Mouse (Mus musculus) heart, adult 2 months (tissue): ENCODE measurements around the gene Panx1. TPM values are rescaled to one million over a fixed set of nuclear protein-coding genes. Genes with fewer than 3 reads are reported as not detected.

Experiments used
- DNase-seq, 2 experiments: peaks; one replicate each; pipeline ENCODE4 v3.0.0; 2021
- H3K27ac ChIP-seq: fragments of 200-600 bp; 2 replicates; pipeline ENCODE4 v1.8.1; 2022
- H3K27me3 ChIP-seq: fragments of 200-500 bp; 2 replicates; pipeline ENCODE4 v1.6.1; 2012; ENCODE audit warnings: mild to moderate bottlenecking, low read length, inconsistent platforms, mixed read lengths; ENCODE audit not compliant: control insufficient read depth, insufficient read depth
- H3K36me3 ChIP-seq: fragments of 200-500 bp; 2 replicates; pipeline ENCODE4 v1.6.1; 2012; ENCODE audit warnings: low read length, inconsistent platforms; ENCODE audit not compliant: control insufficient read depth, insufficient read depth
- H3K4me1 ChIP-seq: fragments of 200-500 bp; 2 replicates; pipeline ENCODE4 v1.6.1; 2011; ENCODE audit warnings: low read length; ENCODE audit not compliant: control insufficient read depth, insufficient read depth
- H3K4me3 ChIP-seq: fragments of 200-600 bp; 2 replicates; pipeline ENCODE4 v1.8.1; 2022
- H3K79me2 ChIP-seq: fragments of 200-500 bp; replicated peaks from 2 replicates; pipeline ENCODE4 v1.6.1; 2012; ENCODE audit warnings: mild to moderate bottlenecking, inconsistent platforms, low read length, moderate library complexity, mixed read lengths; ENCODE audit not compliant: control insufficient read depth, insufficient read depth
- H3K9ac ChIP-seq: fragments of 200-500 bp; 2 replicates; pipeline ENCODE4 v1.6.1; 2012; ENCODE audit warnings: low read depth, mild to moderate bottlenecking, control low read depth, inconsistent platforms, low read length, mixed read lengths
- CTCF ChIP-seq: fragments of 200-600 bp; IDR thresholded peaks from 2 replicates; pipeline ENCODE4 v1.8.1; 2022; ENCODE audit warnings: antibody characterized with exemption, mild to moderate bottlenecking, moderate library complexity
- EP300 ChIP-seq: fragments of 200-500 bp; IDR thresholded peaks from 2 replicates; pipeline ENCODE4 v1.6.1; 2011; ENCODE audit warnings: low read depth, low read length, control low read depth; ENCODE audit not compliant: insufficient read depth
- POLR2A ChIP-seq: fragments of 200-500 bp; IDR thresholded peaks from 2 replicates; pipeline ENCODE4 v1.6.1; 2011; ENCODE audit warnings: mild to moderate bottlenecking, low read depth, low read length, control low read depth; ENCODE audit not compliant: insufficient read depth
- WGBS: fragments of 180-500 bp; shearing (Covaris S2); methylation state at CpG from one replicate; pipeline ENCODE4 v1.1.7; 2018; 5-methylcytosine and 5-hydroxymethylcytosine counted together
- intact Hi-C: fragments of 180-260 bp; cut with DNase I; formaldehyde crosslinking; loops from one replicate; pipeline ENCODE4 v1.15.1; 2025
- polyA plus RNA-seq: library from polyadenylated mRNA; depleted of rRNA; stranded (reverse); fragments of >200 nt; gene quantifications from 2 replicates; pipeline ENCODE4 v1.2.3, GENCODE M21; 2012
- total RNA-seq, 2 experiments: library from RNA; stranded (reverse); gene quantifications; 2 replicates each; pipeline ENCODE4 v1.2.3; 2021

Panx1 gene
- total and polyA plus RNA-seq, 3 experiments: 3.8 to 6.0 (median 4.5) TPM

GRCm38 (mm10) chr9:15036807-15037206 is 8.5 kb downstream of the Panx1 start:
- no peaks in the 10 kb centered on the region for H3K36me3 ChIP-seq
- no peak overlapping the region for H3K4me3 ChIP-seq
- no peaks in the 10 kb centered on the region for H3K79me2 ChIP-seq
- DNase-seq: no peak
- 66% methylated on average over 4 of the region's 4 CpGs for WGBS
- peaks cover 2% of the 10 kb centered on the region; the same call in 1 of the 2 replicates for H3K4me1 ChIP-seq
- H3K27me3 ChIP-seq: no peaks in the 10 kb centered on the region
- TF ChIP-seq EP300: no peak
- no peak overlapping the region for H3K9ac ChIP-seq
- intact Hi-C loops: no loop called here
- no peak overlapping the region for H3K27ac ChIP-seq

- intact Hi-C loops: no loop called here
- DNase-seq: no peak
Measured at GRCm38 (mm10) chr9:15036405-15036804, 8.9 kb downstream of the Panx1 start.

GRCm38 (mm10) chr9:15035979-15036378 is 9.3 kb downstream of the Panx1 start:
- H3K4me3 ChIP-seq: no peak overlapping the region
- no peaks in the 10 kb centered on the region for H3K79me2 ChIP-seq
- peaks cover 2% of the 10 kb centered on the region; the same call in 1 of the 2 replicates for H3K4me1 ChIP-seq
- no peak for TF ChIP-seq POLR2A
- no peak for TF ChIP-seq EP300
- TF ChIP-seq CTCF: no peak
- no peak for DNase-seq
- no peaks in the 10 kb centered on the region for H3K36me3 ChIP-seq
- 92% methylated on average over 7 of the region's 7 CpGs for WGBS
- intact Hi-C loops: no loop called here
- H3K27ac ChIP-seq: no peak overlapping the region
- H3K27me3 ChIP-seq: no peaks in the 10 kb centered on the region
- no peak overlapping the region for H3K9ac ChIP-seq

More at GRCm38 (mm10) chr9:15036405-15036804, 8.9 kb downstream of the Panx1 start:
- no peaks in the 10 kb centered on the region for H3K27me3 ChIP-seq
- H3K27ac ChIP-seq: no peak overlapping the region
- H3K9ac ChIP-seq: no peak overlapping the region
- no peak for TF ChIP-seq POLR2A
- TF ChIP-seq EP300: no peak
- TF ChIP-seq CTCF: no peak
- peaks cover 2% of the 10 kb centered on the region; the same call in 1 of the 2 replicates for H3K4me1 ChIP-seq
- H3K36me3 ChIP-seq: no peaks in the 10 kb centered on the region
- no peaks in the 10 kb centered on the region for H3K79me2 ChIP-seq
- 97% methylated on average over 2 of the region's 2 CpGs for WGBS
- no peak overlapping the region for H3K4me3 ChIP-seq

GRCm38 (mm10) chr9:15034546-15035273 is 10.6 kb downstream of the Panx1 start:
- peak overlapping the region; percentile 60 for H3K27ac ChIP-seq
- H3K36me3 ChIP-seq: no peaks in the 10 kb centered on the region
- DNase-seq: peak; percentile 57 to 58
- no peak overlapping the region for H3K9ac ChIP-seq
- peak overlapping the region; percentile 34 for H3K4me3 ChIP-seq
- peaks cover 2% of the 10 kb centered on the region; the same call in 1 of the 2 replicates for H3K4me1 ChIP-seq
- no peaks in the 10 kb centered on the region for H3K79me2 ChIP-seq
- H3K27me3 ChIP-seq: no peaks in the 10 kb centered on the region
- TF ChIP-seq EP300: no peak
- TF ChIP-seq POLR2A: no peak
- TF ChIP-seq CTCF: no peak
- WGBS: 52% methylated on average over 7 of the region's 7 CpGs
- intact Hi-C loops: loop anchor here (5.0 kb wide), 2 partner anchors 78 to 138 kb away; partner anchors contain the start of gene Hephl1

- intact Hi-C loops: loop anchor here (5.0 kb wide), 2 partner anchors 79 to 139 kb away; partner anchors contain the start of gene Hephl1
- Histone ChIP-seq H3K79me2 (no peaks in the 10 kb centered on the region), H3K4me1 (peaks cover 2% of the 10 kb centered on the region; the same call in 1 of the 2 replicates), H3K4me3 (no peak overlapping the region), H3K9ac (no peak overlapping the region), H3K27me3 (no peaks in the 10 kb centered on the region), H3K27ac (peak overlapping the region; percentile 60), H3K36me3 (no peaks in the 10 kb centered on the region)
- WGBS: 65% methylated on average over 5 of the region's 5 CpGs
- peak; percentile 23 to 45 for DNase-seq
- peak; percentile 80 for TF ChIP-seq CTCF
- TF ChIP-seq POLR2A: no peak
- TF ChIP-seq EP300: no peak
Measured at GRCm38 (mm10) chr9:15033568-15034160, 11.6 kb downstream of the Panx1 start.

- 86% methylated on average over 4 of the region's 4 CpGs for WGBS
- Histone ChIP-seq H3K27me3 (no peaks in the 10 kb centered on the region), H3K4me3 (no peak overlapping the region), H3K27ac (no peak overlapping the region), H3K79me2 (no peaks in the 10 kb centered on the region), H3K4me1 (peaks cover 2% of the 10 kb centered on the region; the same call in 1 of the 2 replicates), H3K9ac (no peak overlapping the region), H3K36me3 (no peaks in the 10 kb centered on the region)
- intact Hi-C loops: loop anchor here (5.0 kb wide), 2 partner anchors 80 to 140 kb away; partner anchors contain the start of gene Hephl1
- no peak for DNase-seq
- no peak for TF ChIP-seq CTCF
- no peak for TF ChIP-seq EP300
- TF ChIP-seq POLR2A: no peak
Measured at GRCm38 (mm10) chr9:15032797-15033196, 12.5 kb downstream of the Panx1 start.
